Mouse (Mus musculus): ENCODE results near the gene Tmprss13.

GRCm38 (mm10) chr9:45380411-45381251 lies 61.7 kb downstream of the Tmprss13 start:
- TF ChIP-seq CTCF (IDR thresholded peaks at IDR 0.05; ENCODE audit: low read depth, low read length) (no peak), POLR2A (IDR thresholded peaks at IDR 0.05; ENCODE audit: extremely low read depth, insufficient read depth, low read length) (no peak)

Data from liver, adult 2 months (tissue).